Mouse (Mus musculus) urinary bladder, adult 2 months (tissue): ENCODE results near the gene Olfr716. TPM values are rescaled to one million over a fixed set of nuclear protein-coding genes. Genes with fewer than 3 reads are reported as not detected.
"Not testable (repeated sequence)": the region's sequence is repeated elsewhere in the genome, so short reads cannot be mapped to it uniquely, and the experiment has no call there.

Source experiments
- DNase-seq: peaks from one replicate; pipeline ENCODE4 v3.0.0; 2022; ENCODE audit warnings: low spot score
- polyA plus RNA-seq: library from polyadenylated mRNA; depleted of rRNA; stranded (reverse); fragments of >200 nt; gene quantifications from 2 replicates; pipeline ENCODE4 v1.2.3, GENCODE M21; 2012; rRNA removed

Gene Olfr716
- not detected in 2 replicates for polyA plus RNA-seq

GRCm38 (mm10) chr7:107138027-107138426 lies at the start of gene Olfr716:
Gene Olfr716 (plus strand): TSS chr7:107138327.
- DNase-seq, result not testable (repeated sequence)

GRCm38 (mm10) chr7:107092920-107093319 lies 45.2 kb upstream of the Olfr716 start, which contains the start of gene Olfr17:
Gene Olfr17 (plus strand): TSS chr7:107093220.
- DNase-seq, result no peak

- DNase-seq, result not testable (repeated sequence)
Observed at GRCm38 (mm10) chr7:107110269-107110668, 27.9 kb upstream of the Olfr716 start, which contains the start of gene Olfr715b. Gene Olfr715b (minus strand): TSS chr7:107110369.

GRCm38 (mm10) chr7:107130983-107131382 lies 7.1 kb upstream of the Olfr716 start, which contains the start of gene Olfr715:
Gene Olfr715 (minus strand): TSS chr7:107131083.
- not testable (repeated sequence) for DNase-seq

- DNase-seq, result no peak
Observed at GRCm38 (mm10) chr7:107166690-107167089, 28.6 kb downstream of the Olfr716 start, which contains the start of gene Nlrp14. Gene Nlrp14 (plus strand): TSS chr7:107166990.

GRCm38 (mm10) chr7:107180406-107180805 lies 42.3 kb downstream of the Olfr716 start:
- DNase-seq, result no peak

Other genes with a start within 250 kb of the Olfr716 start
- gene Olfr707, start 237.1 kb upstream of the Olfr716 start, polyA plus RNA-seq, result not detected in 2 replicates
- not detected in 2 replicates for gene Olfr1532-ps1, start 230.3 kb upstream of the Olfr716 start, polyA plus RNA-seq
- not detected in 2 replicates for gene Olfr709-ps1, start 206.1 kb upstream of the Olfr716 start, polyA plus RNA-seq
- gene Olfr710, start 190.0 kb upstream of the Olfr716 start, polyA plus RNA-seq, result not detected in 2 replicates
- gene Olfr6, start 174.4 kb upstream of the Olfr716 start, polyA plus RNA-seq, result not detected in 2 replicates
- not detected in 2 replicates for gene Olfr711, start 162.9 kb upstream of the Olfr716 start, polyA plus RNA-seq
- not detected in 2 replicates for gene Olfr2, start 132.3 kb upstream of the Olfr716 start, polyA plus RNA-seq
- gene Olfr713, start 107.2 kb upstream of the Olfr716 start, polyA plus RNA-seq, result not detected in 2 replicates
- not detected in 2 replicates for gene Olfr714, start 67.3 kb upstream of the Olfr716 start, polyA plus RNA-seq
- not detected in 2 replicates for gene Olfr17, start 45.1 kb upstream of the Olfr716 start, polyA plus RNA-seq
- not detected in 2 replicates for gene Olfr715b, start 28.0 kb upstream of the Olfr716 start, polyA plus RNA-seq
- gene Olfr715, start 7.2 kb upstream of the Olfr716 start, polyA plus RNA-seq, result not detected in 2 replicates
- not detected in 2 replicates for gene Nlrp14, start 28.7 kb downstream of the Olfr716 start, polyA plus RNA-seq
- not detected in 2 replicates for gene Rbmxl2, start 71.1 kb downstream of the Olfr716 start, polyA plus RNA-seq
- gene Syt9, start 232.4 kb downstream of the Olfr716 start, polyA plus RNA-seq, result 0.28 and 0.35 TPM in 2 replicates